Mouse (Mus musculus) MEL (cell line): Measurements from ENCODE around the gene Gabarapl2.

Source experiments
- CTCF ChIP-seq, 3 experiments: IDR thresholded peaks in 2 of 3; conservative IDR thresholded peaks in 1 of 3; 2 replicates each; pipeline ENCODE4 v1.5.1; 2011 to 2012; ENCODE audit warnings: low read length in 3 of 3, low read depth in 2 of 3, mild to moderate bottlenecking in 2 of 3, improper control_type of control experiment in 1 of 3, inconsistent platforms in 1 of 3, mixed read lengths in 1 of 3, moderate library complexity in 1 of 3; ENCODE audit not compliant: control insufficient read depth in 1 of 3, insufficient read depth in 1 of 3, poor library complexity in 1 of 3, severe bottlenecking in 1 of 3
- GABPA ChIP-seq: IDR thresholded peaks from 2 replicates; pipeline ENCODE4 v1.6.1; 2012; ENCODE audit warnings: low read depth, mild to moderate bottlenecking, inconsistent platforms, low read length, improper control_type of control experiment, moderate library complexity
- GATA1 ChIP-seq: IDR thresholded peaks from 2 replicates; pipeline ENCODE4 v1.6.1; 2011; ENCODE audit warnings: low read depth, low read length, improper control_type of control experiment
- NRF1 ChIP-seq: IDR thresholded peaks from 2 replicates; pipeline ENCODE4 v1.6.1; 2014; ENCODE audit warnings: low read depth, mild to moderate bottlenecking, inconsistent platforms, low read length, improper control_type of control experiment, moderate library complexity; ENCODE audit not compliant: poor library complexity, insufficient read depth, severe bottlenecking
- POLR2A ChIP-seq, 2 experiments: IDR thresholded peaks; 2 replicates each; pipeline ENCODE4 v1.6.1; 2011 to 2012; ENCODE audit warnings: low read length in 2 of 2, mild to moderate bottlenecking in 2 of 2, control low read depth in 1 of 2, improper control_type of control experiment in 1 of 2, low read depth in 1 of 2, moderate library complexity in 1 of 2; ENCODE audit not compliant: control insufficient read depth in 1 of 2, insufficient read depth in 1 of 2, poor library complexity in 1 of 2
- USF1 ChIP-seq: IDR thresholded peaks from 2 replicates; pipeline ENCODE4 v1.6.1; 2014; ENCODE audit warnings: low read depth, mild to moderate bottlenecking, inconsistent platforms, low read length, improper control_type of control experiment, moderate library complexity
- ZNF384 ChIP-seq: IDR thresholded peaks from 2 replicates; pipeline ENCODE4 v1.6.1; 2012; ENCODE audit warnings: low read depth, mild to moderate bottlenecking, inconsistent platforms, low read length, improper control_type of control experiment

GRCm38 (mm10) chr8:111909621-111910450, 30.7 kb upstream of the Gabarapl2 start, which contains the start of gene Chst5:
- no peak for TF ChIP-seq GABPA
- TF ChIP-seq ZNF384, result no peak
- TF ChIP-seq POLR2A (IDR thresholded peaks at IDR 0.05; ENCODE audit: control insufficient read depth in 1 of 2, insufficient read depth in 1 of 2, low read depth in 1 of 2, low read length in 2 of 2, poor library complexity in 1 of 2), result no peak
- TF ChIP-seq CTCF (IDR thresholded peaks at IDR 0.05 in 2 of 3, conservative IDR thresholded peaks at IDR 0.05 in 1 of 3; ENCODE audit: control insufficient read depth in 1 of 3, insufficient read depth in 1 of 3, low read depth in 2 of 3, low read length in 3 of 3, poor library complexity in 1 of 3, severe bottlenecking in 1 of 3), result no peak
- TF ChIP-seq GATA1, result no peak
- TF ChIP-seq USF1, result no peak
- TF ChIP-seq NRF1, result no peak
